Mouse (Mus musculus) cerebellum, adult 2 months (tissue): ENCODE measurements around the gene Pip5k1a.

Source experiments
- CTCF ChIP-seq: fragments of 200-500 bp; IDR thresholded peaks from 2 replicates; pipeline ENCODE4 v1.5.1; 2011; ENCODE audit warnings: low read depth, mild to moderate bottlenecking, control low read depth, low read length, moderate library complexity, borderline replicate concordance; ENCODE audit not compliant: insufficient read depth
- POLR2A ChIP-seq: fragments of 200-500 bp; IDR thresholded peaks from 2 replicates; pipeline ENCODE4 v1.6.1; 2011; ENCODE audit warnings: low read length, control low read depth, borderline replicate concordance; ENCODE audit not compliant: insufficient read depth

GRCm38 (mm10) chr3:95027057-95027645 lies 79.6 kb downstream of the Pip5k1a start:
- no peak for TF ChIP-seq CTCF
- no peak for TF ChIP-seq POLR2A
